Mouse (Mus musculus) G1E (cell line): ENCODE results near the gene Snrpd2.

Experiments used
- CTCF ChIP-seq: IDR thresholded peaks from 2 replicates; pipeline ENCODE4 v1.5.1; 2012; ENCODE audit warnings: low read depth, low read length, inconsistent platforms, mixed read lengths
- GATA1 ChIP-seq: IDR thresholded peaks from 2 replicates; pipeline ENCODE4 v1.6.1; 2012; ENCODE audit warnings: borderline replicate concordance, low read length, inconsistent platforms, mixed read lengths
- TAL1 ChIP-seq: conservative IDR thresholded peaks from 2 replicates; pipeline ENCODE4 v1.6.1; 2012; ENCODE audit warnings: low read depth, low read length, inconsistent platforms, mixed read lengths

DNA sequence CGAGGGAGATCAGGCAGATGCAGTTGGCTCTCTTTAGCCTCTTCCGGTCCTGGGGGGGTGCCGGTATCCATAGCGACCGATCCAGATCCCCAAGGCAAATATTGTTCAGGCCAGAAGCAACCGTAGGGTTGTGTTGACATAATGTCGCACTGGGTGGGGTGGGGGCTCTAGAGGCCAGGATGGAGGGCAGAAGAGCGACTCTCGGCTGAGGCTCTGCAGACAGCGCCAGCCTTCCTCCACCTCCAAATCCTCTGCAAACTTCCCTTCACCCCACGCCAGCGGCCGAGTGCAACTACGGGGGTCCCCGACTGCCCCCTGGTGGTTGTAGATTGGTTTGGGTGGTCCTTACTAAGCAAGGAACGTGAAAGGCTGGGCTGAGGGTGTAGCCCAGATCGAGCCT lies 23.4 kb downstream of the Snrpd2 start:
- TF ChIP-seq TAL1: no peak
- TF ChIP-seq CTCF: peak; percentile 51; the same call in 1 of the 2 replicates
- no peak for TF ChIP-seq GATA1
